Mouse (Mus musculus) intestine, embryonic 14.5 days (tissue): Measurements from ENCODE around the gene Lnx1. TPM values are rescaled to one million over a fixed set of nuclear protein-coding genes. Genes with fewer than 3 reads are reported as not detected.
A peak's percentile ranks its signal among the peaks of the same experiment; 100 is the strongest.

Experiments used
- ATAC-seq: fragments of 200-750 bp; cut with Nextera tagmentation; replicated peaks from 2 replicates; pipeline ENCODE4 v1.8.0; 2017; ENCODE audit warnings: low read depth, moderate number of reproducible peaks, moderate TSS enrichment, moderate library complexity; ENCODE audit not compliant: low FRiP score, low TSS enrichment
- DNase-seq: peaks from one replicate; pipeline ENCODE4 v3.0.0-alpha.2; 2018; ENCODE audit warnings: low spot score
- H3K27ac ChIP-seq: fragments of 300-500 bp; sonication (generic); 2 replicates; pipeline ENCODE4 v1.5.1; 2014; ENCODE audit warnings: low read depth, mild to moderate bottlenecking, control low read depth
- H3K27me3 ChIP-seq: fragments of 300-500 bp; sonication (generic); replicated peaks from 2 replicates; pipeline ENCODE4 v1.6.1; 2014; ENCODE audit warnings: low read length, control low read depth; ENCODE audit not compliant: control insufficient read depth, insufficient read depth
- H3K36me3 ChIP-seq: fragments of 300-500 bp; sonication (generic); 2 replicates; pipeline ENCODE4 v1.6.1; 2014; ENCODE audit warnings: low read length, control low read depth; ENCODE audit not compliant: control insufficient read depth, insufficient read depth
- H3K4me1 ChIP-seq: fragments of 300-500 bp; sonication (generic); replicated peaks from 2 replicates; pipeline ENCODE4 v1.6.1; 2014; ENCODE audit warnings: low read length, control low read depth, mixed read lengths; ENCODE audit not compliant: control insufficient read depth, insufficient read depth
- H3K4me2 ChIP-seq: fragments of 300-500 bp; sonication (generic); 2 replicates; pipeline ENCODE4 v1.6.1; 2014; ENCODE audit warnings: low read length
- H3K4me3 ChIP-seq: fragments of 300-500 bp; sonication (generic); 2 replicates; pipeline ENCODE4 v1.5.1; 2014; ENCODE audit warnings: low read depth, low read length, control low read depth, mixed read lengths
- H3K9ac ChIP-seq: fragments of 300-500 bp; sonication (generic); 2 replicates; pipeline ENCODE4 v1.6.1; 2014; ENCODE audit warnings: mild to moderate bottlenecking, low read length
- H3K9me3 ChIP-seq: fragments of 300-500 bp; sonication (generic); 2 replicates; pipeline ENCODE4 v1.6.1; 2016; ENCODE audit warnings: low read length, control low read depth; ENCODE audit not compliant: control insufficient read depth
- WGBS: fragments of 180-500 bp; shearing (Covaris S2); extraction: QIAGEN DNeasy Blood & Tissue Kit; methylation state at CpG from one replicate; pipeline ENCODE4 v1.1.7; 2014; 5-methylcytosine and 5-hydroxymethylcytosine counted together
- polyA plus RNA-seq: library from polyadenylated mRNA; unstranded; fragments of >200 nt; fragmentation: Nextera tagmentation; extraction: Ambion mirVana; gene quantifications from 2 replicates; pipeline ENCODE4 v1.2.1, GENCODE M21; 2014

Lnx1 gene
- 4.8 and 5.2 TPM in 2 replicates for polyA plus RNA-seq

DNA sequence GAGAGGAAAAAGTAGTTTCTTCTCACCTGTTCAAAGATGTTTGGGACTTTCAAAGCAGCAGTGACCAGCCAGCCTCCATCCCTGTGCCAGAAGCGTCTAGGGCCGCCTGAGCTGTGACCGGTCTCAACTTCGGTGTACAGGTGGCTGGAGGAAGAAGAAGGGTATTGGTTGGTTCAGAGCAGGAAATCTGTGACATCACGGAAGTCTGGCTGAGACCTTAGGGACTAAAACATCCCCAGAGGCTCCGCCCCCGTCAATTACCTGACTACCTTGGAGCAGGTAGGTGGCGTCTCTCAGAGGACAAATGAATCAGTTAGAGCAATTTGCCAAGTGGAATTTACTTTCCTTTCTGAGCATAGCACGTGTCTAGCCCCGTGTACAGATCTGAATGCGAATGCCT is at the start of gene Lnx1:
Gene Lnx1 (minus strand): TSS at position 147 of the 400 bp plus-strand sequence.
- Histone ChIP-seq H3K27ac (0 out of 2 replicates have a peak within 1 kb of the TSS, but pooled peaks have one; percentile 2), H3K9ac (no peak within 1 kb of the TSS), H3K4me2 (peak within 1 kb of the TSS; percentile 31), H3K36me3 (no peaks in the 10 kb centered on the region), H3K9me3 (no peaks in the 10 kb centered on the region), H3K27me3 (no peaks in the 10 kb centered on the region), H3K4me1 (0 out of 2 replicates have a peak, but pooled peaks cover 5% of the 10 kb centered on the region), H3K4me3 (no peak within 1 kb of the TSS; the same call in 1 of the 2 replicates)
- peak; percentile 72 for ATAC-seq
- 62% methylated on average over 11 of the region's 11 CpGs for WGBS
- peak; percentile 64 for DNase-seq

DNA sequence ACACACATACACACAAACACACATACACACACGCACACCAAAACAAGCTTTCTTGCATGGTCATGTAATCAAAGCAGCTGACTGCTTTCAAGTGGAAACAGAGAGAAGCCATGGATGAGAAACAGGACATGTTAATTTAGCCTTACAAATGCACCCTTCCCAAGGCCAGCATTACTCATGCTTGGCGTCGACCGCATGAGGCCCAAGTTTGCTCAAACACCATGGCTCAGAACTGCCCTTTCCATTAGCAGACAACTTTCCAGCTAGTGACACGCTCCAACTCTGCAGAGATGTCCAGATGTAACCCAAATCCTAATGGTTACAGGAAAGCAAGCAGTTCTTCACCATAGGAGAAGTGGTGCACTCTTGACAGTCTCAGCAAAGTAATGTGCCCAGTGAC is 47.8 kb upstream of the Lnx1 start:
- Histone ChIP-seq H3K9me3 (no peaks in the 10 kb centered on the region), H3K36me3 (no peaks in the 10 kb centered on the region), H3K4me3 (no peak overlapping the region), H3K27ac (no peak overlapping the region), H3K4me1 (no peaks in the 10 kb centered on the region), H3K27me3 (no peaks in the 10 kb centered on the region), H3K4me2 (no peak overlapping the region), H3K9ac (no peak overlapping the region)
- no peak for DNase-seq
- 67% methylated on average over 5 of the region's 5 CpGs for WGBS
- ATAC-seq: no peak

DNA sequence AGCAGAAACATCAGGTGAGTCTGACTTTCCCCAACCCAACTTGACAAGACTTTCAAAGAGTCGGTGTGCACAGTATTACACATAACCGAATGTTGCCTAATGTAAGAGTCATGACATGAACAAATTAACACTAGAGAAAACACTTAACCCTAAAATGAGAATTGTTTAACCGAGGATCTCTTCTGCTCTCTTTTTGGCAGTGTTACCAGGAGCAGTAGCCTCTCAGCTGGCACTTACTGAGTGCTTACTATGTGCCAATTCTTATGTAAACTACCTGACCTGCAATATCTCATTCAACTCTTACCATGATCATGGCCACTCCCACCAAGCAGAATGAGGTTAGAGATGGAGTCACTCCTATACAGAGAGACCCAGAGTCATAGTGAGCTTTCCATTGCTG is 44.8 kb upstream of the Lnx1 start:
- ATAC-seq: no peak
- no peak overlapping the region for H3K4me3 ChIP-seq
- no peaks in the 10 kb centered on the region for H3K27me3 ChIP-seq
- no peaks in the 10 kb centered on the region for H3K36me3 ChIP-seq
- WGBS: 72% methylated on average over 3 of the region's 3 CpGs
- no peaks in the 10 kb centered on the region for H3K4me1 ChIP-seq
- no peak overlapping the region for H3K27ac ChIP-seq
- no peak overlapping the region for H3K4me2 ChIP-seq
- no peak overlapping the region for H3K9ac ChIP-seq
- no peaks in the 10 kb centered on the region for H3K9me3 ChIP-seq
- no peak for DNase-seq

DNA sequence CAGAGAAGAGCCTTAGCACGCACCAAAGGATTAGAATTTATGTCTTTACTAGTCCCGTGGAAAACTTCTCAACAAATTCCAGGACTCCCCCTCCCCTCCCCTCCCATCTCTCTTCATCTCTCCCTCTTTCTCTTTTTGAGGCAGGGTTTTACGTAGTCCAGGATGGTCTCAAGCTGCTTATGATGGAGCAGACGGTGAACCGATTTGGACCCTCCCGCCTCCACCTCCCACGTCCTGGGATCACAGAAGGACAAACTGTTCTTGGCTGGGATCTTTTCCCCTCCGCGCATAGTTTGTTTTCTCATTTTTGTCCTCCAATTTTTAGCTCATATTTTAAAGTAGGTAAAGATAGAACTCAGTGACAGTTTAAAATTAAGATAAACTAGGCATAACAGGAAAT is 38.2 kb upstream of the Lnx1 start:
- H3K36me3 ChIP-seq: no peaks in the 10 kb centered on the region
- no peak overlapping the region for H3K4me2 ChIP-seq
- 68% methylated on average over 9 of the region's 9 CpGs for WGBS
- ATAC-seq (no peak), DNase-seq (no peak)
- H3K9me3 ChIP-seq: no peaks in the 10 kb centered on the region
- peaks cover 9% of the 10 kb centered on the region for H3K4me1 ChIP-seq
- H3K4me3 ChIP-seq: no peak overlapping the region
- no peaks in the 10 kb centered on the region for H3K27me3 ChIP-seq
- H3K9ac ChIP-seq: no peak overlapping the region
- no peak overlapping the region for H3K27ac ChIP-seq

GRCm38 (mm10) chr5:74739435-74739834 is 36.7 kb upstream of the Lnx1 start:
- 0 out of 2 replicates have a peak overlapping the region, but pooled peaks have one; percentile 7 for H3K4me2 ChIP-seq
- peaks cover 9% of the 10 kb centered on the region for H3K4me1 ChIP-seq
- WGBS: 27% methylated on average over 12 of the region's 12 CpGs
- no peaks in the 10 kb centered on the region for H3K9me3 ChIP-seq
- H3K27me3 ChIP-seq: no peaks in the 10 kb centered on the region
- no peak for DNase-seq
- H3K27ac ChIP-seq: no peak overlapping the region
- no peak overlapping the region for H3K9ac ChIP-seq
- ATAC-seq: no peak
- no peaks in the 10 kb centered on the region for H3K36me3 ChIP-seq
- H3K4me3 ChIP-seq: no peak overlapping the region

- no peaks in the 10 kb centered on the region for H3K27me3 ChIP-seq
- H3K4me1 ChIP-seq: peaks cover 9% of the 10 kb centered on the region
- H3K36me3 ChIP-seq: no peaks in the 10 kb centered on the region
- no peak overlapping the region for H3K9ac ChIP-seq
- 60% methylated on average over 3 of the region's 3 CpGs for WGBS
- no peak overlapping the region for H3K27ac ChIP-seq
- H3K9me3 ChIP-seq: no peaks in the 10 kb centered on the region
- peak; percentile 69 for DNase-seq
- peak; percentile 92 for ATAC-seq
- H3K4me2 ChIP-seq: no peak overlapping the region
- H3K4me3 ChIP-seq: no peak overlapping the region
Observed at GRCm38 (mm10) chr5:74738312-74738711, 35.6 kb upstream of the Lnx1 start.

GRCm38 (mm10) chr5:74733885-74734558 is 31.3 kb upstream of the Lnx1 start:
- Histone ChIP-seq H3K27ac (no peak overlapping the region), H3K4me3 (no peak overlapping the region), H3K4me1 (peaks cover 8% of the 10 kb centered on the region; the same call in 1 of the 2 replicates), H3K36me3 (no peaks in the 10 kb centered on the region), H3K9me3 (no peaks in the 10 kb centered on the region), H3K4me2 (no peak overlapping the region), H3K9ac (no peak overlapping the region), H3K27me3 (no peaks in the 10 kb centered on the region)
- DNase-seq (no peak), ATAC-seq (no peak)
- WGBS: 50% methylated on average over 7 of the region's 7 CpGs

DNA sequence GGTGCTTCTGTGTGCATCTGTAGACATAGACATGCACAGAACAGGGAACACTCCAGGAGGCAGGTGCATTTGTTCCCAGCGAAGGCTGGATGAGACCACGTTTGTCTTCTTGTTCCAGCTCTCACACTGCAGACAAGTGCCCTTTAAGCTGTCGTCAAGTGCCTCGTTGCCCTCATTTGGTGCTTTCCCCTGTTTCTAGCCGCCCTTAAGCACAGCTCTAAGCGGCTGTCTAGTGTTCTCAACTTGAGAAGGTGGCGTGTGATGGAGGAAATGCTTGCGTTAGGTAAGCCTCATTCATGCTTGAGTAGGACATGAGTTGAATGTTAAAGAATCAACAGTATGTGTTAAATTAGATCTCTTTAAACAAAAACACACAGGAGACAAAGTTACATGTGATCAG is 29.9 kb upstream of the Lnx1 start:
- no peak overlapping the region for H3K9ac ChIP-seq
- WGBS: 76% methylated on average over 8 of the region's 8 CpGs
- no peak overlapping the region for H3K4me3 ChIP-seq
- ATAC-seq: no peak
- H3K4me2 ChIP-seq: no peak overlapping the region
- no peaks in the 10 kb centered on the region for H3K36me3 ChIP-seq
- H3K27me3 ChIP-seq: no peaks in the 10 kb centered on the region
- peaks cover 8% of the 10 kb centered on the region; the same call in 1 of the 2 replicates for H3K4me1 ChIP-seq
- DNase-seq: no peak
- H3K9me3 ChIP-seq: no peaks in the 10 kb centered on the region
- no peak overlapping the region for H3K27ac ChIP-seq

- Histone ChIP-seq H3K27ac (no peak overlapping the region), H3K9me3 (no peaks in the 10 kb centered on the region), H3K4me3 (no peak overlapping the region), H3K36me3 (no peaks in the 10 kb centered on the region), H3K9ac (no peak overlapping the region), H3K4me2 (no peak overlapping the region), H3K27me3 (no peaks in the 10 kb centered on the region), H3K4me1 (peaks cover 8% of the 10 kb centered on the region; the same call in 1 of the 2 replicates)
- ATAC-seq (no peak), DNase-seq (no peak)
- WGBS: 45% methylated on average over 5 of the region's 5 CpGs
Observed at GRCm38 (mm10) chr5:74730601-74731000, 27.9 kb upstream of the Lnx1 start.
